Mouse (Mus musculus): ENCODE data around the gene Abcc9. TPM values are rescaled to one million over a fixed set of nuclear protein-coding genes. Genes with fewer than 3 reads are reported as not detected.
"Not testable (repeated sequence)": the region's sequence is repeated elsewhere in the genome, so short reads cannot be mapped to it uniquely, and the experiment has no call there.

Gene Abcc9
- total and polyA plus RNA-seq, 3 experiments = not detected

DNA sequence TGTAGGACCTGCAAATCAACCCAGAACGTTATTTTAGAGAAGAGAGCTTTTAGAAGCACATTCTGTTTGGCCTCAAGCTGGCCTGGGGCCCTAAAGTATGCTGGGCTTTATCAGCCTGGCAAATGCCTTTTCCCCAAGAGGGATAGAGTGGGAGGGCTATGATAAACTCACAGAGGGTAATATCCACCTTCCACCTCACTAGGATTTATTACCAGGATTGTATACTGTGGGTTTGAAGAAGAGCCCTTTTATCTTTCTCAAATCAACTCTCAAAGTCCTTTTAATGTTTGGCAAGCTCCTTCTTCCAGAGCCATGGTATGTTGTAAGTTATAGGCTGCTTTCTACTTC lies 33.7 kb downstream of the Abcc9 start:
- no peak overlapping the region for H3K4me3 ChIP-seq (replicated peaks in 1 of 3; ENCODE audit: low read depth in 2 of 3, low read length in 2 of 3, poor library complexity in 1 of 3)
- no peaks in the 10 kb centered on the region for H3K4me1 ChIP-seq (ENCODE audit: control insufficient read depth in 1 of 2, insufficient read depth in 2 of 2)
- TF ChIP-seq HCFC1 (IDR thresholded peaks at IDR 0.05; ENCODE audit: low read depth, low read length) (no peak), RCOR1 (conservative IDR thresholded peaks at IDR 0.05; ENCODE audit: low read depth, low read length) (no peak), ZKSCAN1 (IDR thresholded peaks at IDR 0.05; ENCODE audit: borderline replicate concordance, low read depth, low read length) (no peak), ZNF384 (IDR thresholded peaks at IDR 0.05; ENCODE audit: low read depth, low read length) (no peak), PAX5 (IDR thresholded peaks at IDR 0.05; ENCODE audit: low read length) (no peak), EP300 (IDR thresholded peaks at IDR 0.05; ENCODE audit: low read length) (no peak), SMC3 (IDR thresholded peaks at IDR 0.05; ENCODE audit: low read depth, low read length) (no peak), BHLHE40 (IDR thresholded peaks at IDR 0.05; ENCODE audit: low read depth, low read length) (no peak), TBP (conservative IDR thresholded peaks at IDR 0.05; ENCODE audit: low read depth, low read length) (no peak), NELFE (IDR thresholded peaks at IDR 0.05; ENCODE audit: low read depth, low read length) (no peak), KAT2A (IDR thresholded peaks at IDR 0.05; ENCODE audit: insufficient replicate concordance, low read length) (no peak)
- dilution Hi-C loops (cut with MboI; ENCODE audit: extremely low pct_ligation_motif_present, extremely low pct_unique_long_range_greater_than_20kb, low sequenced_read_pairs) (no loop called here), in situ Hi-C loops (cut with MboI; ENCODE audit: low pct_ligation_motif_present, low pct_unique_long_range_greater_than_20kb, low sequenced_read_pairs) (no loop called here)
- peaks cover 3% of the 10 kb centered on the region for H3K9me3 ChIP-seq (replicated peaks; ENCODE audit: low read length)
- no peak overlapping the region for H3K4me2 ChIP-seq (ENCODE audit: insufficient read depth, low read depth, poor library complexity, severe bottlenecking)
- no peaks in the 10 kb centered on the region for H3K27me3 ChIP-seq (replicated peaks)
- DNase-seq (ENCODE audit: extremely low read depth) = no peak
- no peaks in the 10 kb centered on the region for H3K36me3 ChIP-seq (replicated peaks in 1 of 2; ENCODE audit: control insufficient read depth in 1 of 2, insufficient read depth in 1 of 2, low read length in 1 of 2)
- no peak overlapping the region for H3K9ac ChIP-seq (ENCODE audit: insufficient read depth, low read depth)
- no peak overlapping the region for H3K27ac ChIP-seq (ENCODE audit: insufficient read depth, low read depth)
- no peaks in the 10 kb centered on the region for H3K79me2 ChIP-seq (replicated peaks; ENCODE audit: control insufficient read depth, extremely low read depth, insufficient read depth, poor library complexity, severe bottlenecking)

DNA sequence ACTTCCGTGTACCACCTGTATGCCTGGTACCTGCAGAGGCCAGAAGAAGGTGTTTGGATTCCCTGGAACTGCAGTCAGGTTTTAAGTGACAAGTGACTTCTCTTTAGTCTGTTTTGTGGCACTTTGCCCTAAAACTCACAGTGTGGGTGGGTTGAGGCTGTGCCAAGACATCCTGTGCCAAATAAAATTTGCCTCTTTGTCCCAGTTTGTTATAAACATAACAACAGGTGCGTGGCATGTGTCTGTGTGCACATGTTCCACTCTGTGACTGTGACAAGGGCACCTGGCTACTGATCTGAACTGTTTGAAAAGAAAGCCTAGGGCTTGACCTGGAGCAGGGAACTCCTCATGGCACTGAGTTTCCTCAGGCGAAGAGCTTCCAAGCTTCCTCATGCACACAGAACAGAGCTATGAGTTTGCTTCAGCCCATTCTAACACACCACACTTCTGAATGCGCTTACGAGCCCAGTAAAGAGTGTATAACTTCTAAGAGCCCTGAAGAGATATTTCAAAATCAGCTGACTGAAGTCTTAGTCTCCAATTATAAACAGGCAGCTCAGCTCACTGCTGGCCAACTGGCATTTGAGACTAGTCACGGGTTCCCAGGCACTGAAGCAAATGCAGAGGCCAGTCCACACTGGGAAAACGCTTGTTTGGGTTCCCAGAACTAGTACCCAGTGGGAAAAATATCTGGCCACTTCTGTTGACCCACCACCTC lies 34.3 kb downstream of the Abcc9 start:
- Histone ChIP-seq H3K27ac (ENCODE audit: insufficient read depth, low read depth) (no peak overlapping the region), H3K27me3 (replicated peaks) (no peaks in the 10 kb centered on the region), H3K9ac (ENCODE audit: insufficient read depth, low read depth) (no peak overlapping the region), H3K4me3 (replicated peaks in 1 of 3; ENCODE audit: low read depth in 2 of 3, low read length in 2 of 3, poor library complexity in 1 of 3) (no peak overlapping the region), H3K4me2 (ENCODE audit: insufficient read depth, low read depth, poor library complexity, severe bottlenecking) (no peak overlapping the region), H3K36me3 (replicated peaks in 1 of 2; ENCODE audit: control insufficient read depth in 1 of 2, insufficient read depth in 1 of 2, low read length in 1 of 2) (no peaks in the 10 kb centered on the region), H3K79me2 (replicated peaks; ENCODE audit: control insufficient read depth, extremely low read depth, insufficient read depth, poor library complexity, severe bottlenecking) (no peaks in the 10 kb centered on the region), H3K9me3 (replicated peaks; ENCODE audit: low read length) (no peaks in the 10 kb centered on the region), H3K4me1 (ENCODE audit: control insufficient read depth in 1 of 2, insufficient read depth in 2 of 2) (no peaks in the 10 kb centered on the region)
- dilution Hi-C loops (cut with MboI; ENCODE audit: extremely low pct_ligation_motif_present, extremely low pct_unique_long_range_greater_than_20kb, low sequenced_read_pairs) = no loop called here
- DNase-seq (ENCODE audit: extremely low read depth) = no peak
- in situ Hi-C loops (cut with MboI; ENCODE audit: low pct_ligation_motif_present, low pct_unique_long_range_greater_than_20kb, low sequenced_read_pairs) = no loop called here
- TF ChIP-seq MAZ (IDR thresholded peaks at IDR 0.05; ENCODE audit: low read depth, low read length) = no peak
- no peak for TF ChIP-seq MAFK (IDR thresholded peaks at IDR 0.05; ENCODE audit: insufficient replicate concordance, low read length)
- TF ChIP-seq JUN (IDR thresholded peaks at IDR 0.05; ENCODE audit: insufficient read depth, low read depth, low read length) = no peak
- no peak for TF ChIP-seq USF2 (conservative IDR thresholded peaks at IDR 0.05; ENCODE audit: low read depth, low read length)
- TF ChIP-seq POLR2A (IDR thresholded peaks at IDR 0.05; ENCODE audit: low read depth, low read length) = no peak
- TF ChIP-seq POLR2AphosphoS2 (IDR thresholded peaks at IDR 0.05; ENCODE audit: low read depth, low read length) = no peak
- no peak for TF ChIP-seq ZC3H11A (IDR thresholded peaks at IDR 0.05; ENCODE audit: low read depth, low read length)
- no peak for TF ChIP-seq MEF2A (IDR thresholded peaks at IDR 0.05; ENCODE audit: borderline replicate concordance, low read depth, low read length)
- TF ChIP-seq SIN3A (IDR thresholded peaks at IDR 0.05; ENCODE audit: low read length) = no peak
- no peak for TF ChIP-seq EP300 (IDR thresholded peaks at IDR 0.05; ENCODE audit: low read length)
- TF ChIP-seq HCFC1 (IDR thresholded peaks at IDR 0.05; ENCODE audit: low read depth, low read length) = no peak

DNA sequence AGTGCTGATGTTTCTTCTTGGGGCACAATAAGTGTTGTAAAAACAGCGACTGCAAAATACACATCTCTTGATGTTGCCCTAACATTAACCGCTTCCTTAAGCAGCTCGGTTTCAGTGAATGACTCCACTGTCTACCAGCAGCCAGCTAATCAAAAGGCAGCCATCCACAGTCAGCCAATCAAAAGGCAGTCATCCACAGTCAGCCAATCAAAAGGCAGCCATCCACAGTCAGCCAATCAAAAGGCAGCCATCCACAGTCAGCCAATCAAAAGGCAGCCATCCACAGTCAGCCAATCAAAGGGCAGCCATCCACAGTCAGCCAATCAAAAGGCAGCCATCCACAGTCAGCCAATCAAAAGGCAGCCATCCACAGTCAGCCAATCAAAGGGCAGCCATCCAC lies 40.1 kb downstream of the Abcc9 start:
- H3K36me3 ChIP-seq (replicated peaks in 1 of 2; ENCODE audit: control insufficient read depth in 1 of 2, insufficient read depth in 1 of 2, low read length in 1 of 2); dilution Hi-C loops (cut with MboI; ENCODE audit: extremely low pct_ligation_motif_present, extremely low pct_unique_long_range_greater_than_20kb, low sequenced_read_pairs); in situ Hi-C loops (cut with MboI; ENCODE audit: low pct_ligation_motif_present, low pct_unique_long_range_greater_than_20kb, low sequenced_read_pairs); H3K4me3 ChIP-seq (replicated peaks in 1 of 3; ENCODE audit: low read depth in 2 of 3, low read length in 2 of 3, poor library complexity in 1 of 3); H3K4me1 ChIP-seq (ENCODE audit: control insufficient read depth in 1 of 2, insufficient read depth in 2 of 2); H3K9ac ChIP-seq (ENCODE audit: insufficient read depth, low read depth); H3K27ac ChIP-seq (ENCODE audit: insufficient read depth, low read depth); DNase-seq (ENCODE audit: extremely low read depth); H3K79me2 ChIP-seq (replicated peaks; ENCODE audit: control insufficient read depth, extremely low read depth, insufficient read depth, poor library complexity, severe bottlenecking); H3K27me3 ChIP-seq (replicated peaks); H3K4me2 ChIP-seq (ENCODE audit: insufficient read depth, low read depth, poor library complexity, severe bottlenecking); H3K9me3 ChIP-seq (replicated peaks; ENCODE audit: low read length): not testable (repeated sequence)
